Mouse (Mus musculus) ES-CJ7 (cell line): ENCODE data around the gene Ppil6.
A peak's percentile ranks its signal among the peaks of the same experiment; 100 is the strongest.

Experiments
- DNase-seq: peaks from one replicate; pipeline ENCODE4 v3.0.0; 2011; ENCODE audit warnings: low read depth, low spot score

Ppil6 gene

GRCm38 (mm10) chr10:41489708-41490517, at the start of gene Ppil6, which contains the start of gene Smpd2:
Ppil6 (plus strand) TSS chr10:41490439.
Smpd2 (minus strand) TSS chr10:41490369.
- peak; percentile 92 for DNase-seq

GRCm38 (mm10) chr10:41448216-41448615, 42.0 kb upstream of the Ppil6 start:
- no peak for DNase-seq

GRCm38 (mm10) chr10:41449684-41450083, 40.6 kb upstream of the Ppil6 start:
- peak; percentile 66 for DNase-seq

GRCm38 (mm10) chr10:41450137-41450670, 40.0 kb upstream of the Ppil6 start, which contains the start of gene Zbtb24:
Zbtb24 (plus strand) TSS chr10:41450383.
- peak; percentile 96 for DNase-seq

- no peak for DNase-seq
These were observed 39.3 kb upstream of the Ppil6 start for GRCm38 (mm10) chr10:41450780-41451522.

GRCm38 (mm10) chr10:41451656-41452055, 38.6 kb upstream of the Ppil6 start:
- DNase-seq, result no peak

- DNase-seq, result no peak
These were observed 37.4 kb upstream of the Ppil6 start for GRCm38 (mm10) chr10:41452791-41453190.

- no peak for DNase-seq
These were observed 30.2 kb upstream of the Ppil6 start for GRCm38 (mm10) chr10:41459990-41460389.

- DNase-seq, result peak; percentile 60
These were observed 29.7 kb upstream of the Ppil6 start for GRCm38 (mm10) chr10:41460501-41460900.

- no peak for DNase-seq
These were observed 29.0 kb upstream of the Ppil6 start for GRCm38 (mm10) chr10:41461057-41461722.

- DNase-seq, result peak; percentile 72
These were observed 25.8 kb upstream of the Ppil6 start for GRCm38 (mm10) chr10:41464401-41464955.

- DNase-seq, result peak; percentile 96
These were observed 22.9 kb upstream of the Ppil6 start for GRCm38 (mm10) chr10:41467325-41467724.

GRCm38 (mm10) chr10:41470693-41471092, 19.5 kb upstream of the Ppil6 start:
- no peak for DNase-seq

GRCm38 (mm10) chr10:41472534-41472933, 17.7 kb upstream of the Ppil6 start:
- peak; percentile 52 for DNase-seq

GRCm38 (mm10) chr10:41472962-41473481, 17.2 kb upstream of the Ppil6 start:
- peak; percentile 71 for DNase-seq

- DNase-seq, result no peak
These were observed 16.3 kb upstream of the Ppil6 start for GRCm38 (mm10) chr10:41473782-41474468.

- DNase-seq, result no peak
These were observed 15.3 kb upstream of the Ppil6 start for GRCm38 (mm10) chr10:41474981-41475391.

- peak; percentile 64 for DNase-seq
These were observed 13.8 kb upstream of the Ppil6 start, which contains the start of gene Mical1 for GRCm38 (mm10) chr10:41476171-41477017. Mical1 (plus strand) TSS chr10:41476314.

GRCm38 (mm10) chr10:41477018-41477277, 13.3 kb upstream of the Ppil6 start:
- peak; percentile 31 for DNase-seq
